Mouse (Mus musculus): ENCODE results near the gene Lefty2. TPM values are rescaled to one million over a fixed set of nuclear protein-coding genes. Genes with fewer than 3 reads are reported as not detected.

Gene Lefty2
- total RNA-seq, 2 experiments from 2014 or later: not detected

DNA sequence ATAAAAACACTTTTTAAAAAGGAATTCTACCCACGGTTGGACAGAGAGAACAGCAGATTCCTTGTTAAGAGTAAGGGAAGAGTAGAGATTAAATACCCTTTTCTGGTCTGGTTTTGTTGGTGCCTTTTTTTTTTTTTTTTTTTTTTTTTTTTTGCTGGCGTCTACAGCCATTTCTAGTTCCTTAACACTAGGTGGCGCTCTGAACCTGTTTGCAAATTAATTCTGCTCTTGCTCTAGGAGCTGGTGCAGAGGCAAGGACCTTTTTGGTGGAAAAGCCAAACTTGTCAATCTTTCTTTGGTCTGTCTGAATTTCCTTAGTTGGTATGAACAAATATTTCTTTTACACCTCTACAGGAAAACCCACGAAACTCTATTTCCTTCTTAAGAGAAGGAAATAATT is 8.2 kb downstream of the Lefty2 start:
- DNase-seq: no peak

DNA sequence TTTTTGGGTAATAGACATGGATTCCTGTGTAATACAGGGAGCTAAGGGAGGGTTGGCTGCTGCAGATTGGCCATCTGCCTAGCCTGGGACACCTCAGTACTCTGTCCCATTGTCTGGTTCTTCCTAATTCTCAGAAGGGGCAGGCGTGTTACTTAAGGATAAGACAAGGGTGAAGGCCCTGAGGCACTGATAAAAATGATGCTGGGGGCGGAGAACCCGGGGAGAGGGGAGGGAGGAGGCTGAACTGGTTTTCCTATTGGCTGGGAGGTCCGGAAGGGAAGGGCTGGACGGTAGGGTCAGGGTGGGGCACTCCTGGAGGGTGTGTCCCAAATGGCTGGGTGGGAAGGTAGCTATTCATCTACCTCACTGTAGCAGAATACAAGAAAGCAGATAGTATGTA is 10.0 kb downstream of the Lefty2 start:
- no peak for DNase-seq

DNA sequence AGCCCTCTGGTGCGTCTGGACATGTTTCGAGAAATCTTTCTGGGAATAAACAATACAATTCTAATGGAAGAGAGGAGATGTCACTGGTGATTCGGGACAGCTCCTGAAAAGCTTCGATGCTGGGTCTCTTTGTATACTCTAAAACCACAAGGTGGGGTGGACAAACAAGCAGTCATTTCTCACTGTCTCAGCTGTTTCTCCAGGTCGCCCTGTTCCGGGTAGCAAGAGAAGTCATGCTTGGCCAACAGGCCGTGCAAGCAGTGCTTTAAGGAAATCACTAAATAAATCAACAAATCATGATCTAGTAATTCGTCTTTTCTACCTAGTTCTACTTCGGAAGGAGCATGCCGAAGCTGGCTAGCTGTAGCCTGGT is 10.7 kb downstream of the Lefty2 start:
- no peak for DNase-seq

DNA sequence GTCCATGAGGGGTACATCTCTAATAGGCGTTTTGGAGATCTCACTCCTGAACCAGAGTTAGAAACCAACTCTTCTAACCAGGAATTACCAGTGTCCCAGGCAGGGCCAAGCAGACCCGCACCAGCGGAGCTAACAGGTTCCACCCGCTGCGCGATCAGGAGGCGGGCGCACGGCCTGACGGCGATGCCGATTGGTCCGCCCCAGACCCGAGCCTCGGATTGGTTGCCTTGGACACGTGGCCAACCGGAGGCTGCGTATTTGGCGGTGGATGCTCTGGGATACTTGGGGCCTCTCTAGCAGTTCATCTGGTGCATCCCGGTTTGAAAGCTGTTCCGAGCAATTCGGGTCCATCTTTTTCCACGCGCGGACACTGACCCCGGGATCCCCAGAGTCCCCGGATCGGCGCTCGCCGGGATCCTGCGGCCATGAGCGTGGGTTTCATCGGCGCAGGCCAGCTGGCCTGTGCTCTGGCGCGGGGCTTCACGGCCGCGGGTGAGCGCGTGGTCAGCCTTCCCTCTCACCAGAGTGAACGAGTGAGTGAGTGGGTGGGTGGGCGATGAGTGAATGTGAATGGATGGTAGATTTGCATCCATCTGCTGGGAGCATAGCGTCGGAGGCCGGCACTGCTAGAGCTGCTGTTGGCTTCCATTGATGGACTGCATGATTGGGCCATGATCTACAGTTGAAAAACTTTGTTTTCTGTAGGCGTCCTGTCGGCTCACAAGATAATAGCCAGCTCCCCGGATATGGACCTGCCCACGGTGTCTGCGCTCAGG is 11.3 kb downstream of the Lefty2 start, which contains the start of gene Pycr2:
Gene Pycr2 (plus strand): TSS at position 255 of the 776 bp plus-strand sequence.
- peak; percentile 92 for DNase-seq

DNA sequence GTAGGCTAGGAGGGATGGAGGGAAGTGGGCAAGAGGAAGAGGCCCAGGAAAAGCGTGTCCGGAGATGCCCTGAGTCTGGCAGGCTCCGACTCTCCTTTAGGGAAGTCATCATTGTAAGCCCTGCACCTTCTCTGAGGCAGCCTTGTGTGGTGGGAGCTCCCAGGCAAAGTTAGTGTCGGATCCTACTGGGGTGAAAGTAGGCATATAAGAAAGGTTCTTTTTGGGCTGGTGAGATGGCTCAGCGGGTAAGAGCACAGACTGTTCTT is 11.8 kb downstream of the Lefty2 start:
- no peak for DNase-seq

DNA sequence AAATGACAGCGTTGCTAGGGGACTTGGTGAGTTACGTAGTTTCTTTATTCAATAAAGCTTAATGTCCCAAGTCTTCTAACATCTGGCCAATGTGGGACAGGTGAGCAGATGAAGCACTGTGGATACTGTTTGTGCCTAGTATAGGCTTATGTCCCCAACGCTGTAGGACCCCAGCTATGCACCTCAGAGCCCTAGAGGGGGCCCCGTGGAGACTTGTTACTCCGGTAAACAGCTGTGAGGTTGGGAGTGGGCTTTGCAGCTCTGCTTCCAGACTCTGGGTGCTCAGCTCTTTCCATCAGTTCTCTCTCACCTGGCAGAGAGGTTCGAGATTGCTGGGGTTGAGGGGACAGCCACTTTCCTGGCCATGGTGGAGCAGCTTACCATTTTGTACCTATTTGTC is 12.4 kb downstream of the Lefty2 start:
- DNase-seq: no peak

DNA sequence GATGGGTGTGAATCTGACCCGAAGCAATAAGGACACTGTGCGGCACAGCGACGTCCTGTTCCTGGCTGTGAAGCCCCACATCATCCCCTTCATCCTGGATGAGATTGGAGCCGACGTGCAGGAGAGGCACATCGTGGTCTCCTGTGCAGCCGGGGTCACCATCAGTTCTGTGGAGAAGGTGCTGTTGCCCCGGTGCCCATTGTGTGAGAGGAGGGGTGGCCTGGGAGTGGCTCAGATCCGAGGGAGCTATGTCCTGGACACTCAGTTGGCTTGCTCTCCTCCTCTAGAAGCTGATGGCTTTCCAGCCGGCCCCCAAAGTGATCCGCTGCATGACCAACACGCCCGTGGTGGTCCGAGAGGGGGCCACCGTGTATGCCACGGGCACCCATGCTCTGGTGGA is 13.0 kb downstream of the Lefty2 start:
- no peak for DNase-seq

DNA sequence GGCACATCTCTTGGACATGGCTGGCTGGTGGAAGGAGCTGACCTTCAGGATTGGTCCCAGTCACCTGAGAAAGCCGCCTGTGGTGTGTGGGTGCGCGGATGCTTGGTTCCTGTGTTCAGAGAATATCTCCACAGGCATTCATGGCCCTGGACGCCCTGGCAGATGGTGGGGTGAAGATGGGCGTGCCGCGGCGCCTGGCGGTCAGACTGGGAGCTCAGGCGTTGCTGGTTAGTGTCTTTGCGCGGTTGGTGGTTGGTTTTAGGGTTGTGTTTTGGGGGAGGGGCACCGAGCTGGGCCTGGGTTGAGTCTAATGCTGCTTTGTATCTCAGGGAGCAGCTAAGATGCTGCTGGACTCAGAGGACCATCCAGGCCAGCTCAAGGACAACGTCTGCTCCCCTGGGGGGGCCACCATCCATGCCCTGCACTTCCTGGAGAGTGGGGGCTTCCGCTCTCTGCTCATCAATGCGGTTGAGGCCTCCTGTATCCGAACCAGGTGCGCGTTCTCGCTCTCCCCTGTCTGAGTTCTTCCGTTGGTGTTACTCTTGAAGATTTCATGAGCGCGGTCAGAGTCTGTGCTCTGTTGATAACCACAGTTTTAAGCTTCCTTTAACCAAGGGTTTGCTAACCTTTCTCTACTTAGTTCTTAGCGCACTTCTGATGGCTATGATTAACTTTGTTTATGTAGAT is 13.7 kb downstream of the Lefty2 start:
- no peak for DNase-seq

DNA sequence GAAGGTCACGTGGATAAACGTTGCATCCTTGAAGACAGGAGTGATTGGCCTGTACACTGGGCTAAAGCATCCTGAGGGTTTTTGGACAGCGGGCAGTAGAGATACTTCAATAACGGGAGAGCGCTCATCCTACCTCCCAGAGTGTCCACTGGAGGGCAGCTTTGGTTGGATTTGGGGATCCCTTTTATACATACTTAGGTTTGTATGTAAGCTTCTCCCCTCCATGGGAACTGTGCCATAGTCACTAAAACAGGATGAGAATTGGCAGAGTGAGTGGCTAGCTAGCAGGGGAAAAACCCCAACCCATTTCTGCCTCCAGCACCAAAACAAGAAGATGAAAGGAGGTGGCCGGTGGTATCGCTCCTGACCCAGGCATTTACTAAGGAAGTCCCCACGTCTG is 18.2 kb downstream of the Lefty2 start:
- no peak for DNase-seq

DNA sequence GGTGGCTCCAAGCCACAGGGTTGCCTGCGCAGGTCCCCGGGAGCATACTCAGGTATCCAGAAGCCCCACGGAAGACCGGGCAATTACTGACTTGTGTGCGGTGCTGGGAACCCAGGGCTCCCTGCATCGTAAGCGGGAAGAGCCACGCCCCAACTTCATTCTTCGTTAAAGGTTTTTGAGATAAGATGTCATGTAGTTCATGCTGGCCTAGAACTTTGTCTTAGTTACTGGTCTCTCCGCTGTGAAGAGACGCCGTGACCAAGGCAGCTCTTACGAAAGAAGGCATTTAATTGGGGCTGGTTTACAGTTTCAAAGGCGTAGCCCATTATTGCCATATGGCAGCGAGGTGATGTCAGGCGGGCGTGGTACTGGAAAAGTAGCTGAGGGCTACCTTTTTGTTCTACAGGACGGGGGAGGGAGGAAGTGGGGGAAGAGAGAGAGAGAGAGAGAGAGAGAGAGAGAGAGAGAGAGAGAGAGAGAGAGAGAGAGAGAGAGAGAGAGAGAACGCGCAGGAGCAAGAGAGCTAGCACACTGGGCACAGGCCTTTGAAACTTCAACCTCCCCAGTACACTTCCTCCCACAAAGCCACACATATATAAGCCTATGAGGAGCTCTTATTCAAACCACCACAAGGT is 18.9 kb downstream of the Lefty2 start:
- no peak for DNase-seq

DNA sequence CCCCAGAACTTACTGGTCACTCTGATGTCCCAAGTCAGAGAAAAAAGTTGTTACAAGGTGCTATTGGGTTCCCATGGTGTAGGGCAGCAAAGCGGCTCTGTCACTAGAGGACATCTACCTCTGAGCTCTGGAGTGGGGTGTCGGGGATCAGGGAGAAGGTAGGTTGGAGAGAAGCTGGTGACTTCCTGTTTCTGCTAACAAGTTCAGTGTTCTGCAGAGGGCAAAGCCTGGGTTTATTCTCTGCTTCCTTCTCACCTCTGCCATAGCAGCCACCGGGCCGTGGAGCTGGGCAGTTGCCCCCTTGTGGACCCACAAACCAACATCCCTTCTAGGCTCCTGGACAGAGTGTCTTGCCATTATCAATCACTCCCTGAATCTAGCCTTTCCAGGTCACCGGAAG is 19.9 kb downstream of the Lefty2 start:
- DNase-seq: no peak

DNA sequence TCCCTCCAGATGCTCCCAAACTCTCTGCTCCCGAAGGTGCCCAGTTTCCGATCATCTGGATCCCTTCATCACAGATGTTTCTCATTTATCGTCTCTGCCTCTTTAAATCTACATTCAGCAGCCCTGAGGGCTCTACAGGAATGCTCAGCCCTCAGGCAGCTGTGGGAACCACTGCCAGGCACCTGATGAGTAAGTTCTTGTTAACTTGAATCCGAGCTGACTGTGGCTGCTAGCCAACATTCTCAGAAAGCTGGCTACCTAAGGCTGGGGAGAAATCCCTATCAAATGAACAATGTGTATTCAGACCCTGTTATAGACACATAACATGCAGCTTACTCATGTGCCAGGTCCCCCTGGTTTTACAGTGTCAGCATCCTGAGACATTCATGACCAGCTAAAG is 20.9 kb downstream of the Lefty2 start:
- DNase-seq: no peak

DNA sequence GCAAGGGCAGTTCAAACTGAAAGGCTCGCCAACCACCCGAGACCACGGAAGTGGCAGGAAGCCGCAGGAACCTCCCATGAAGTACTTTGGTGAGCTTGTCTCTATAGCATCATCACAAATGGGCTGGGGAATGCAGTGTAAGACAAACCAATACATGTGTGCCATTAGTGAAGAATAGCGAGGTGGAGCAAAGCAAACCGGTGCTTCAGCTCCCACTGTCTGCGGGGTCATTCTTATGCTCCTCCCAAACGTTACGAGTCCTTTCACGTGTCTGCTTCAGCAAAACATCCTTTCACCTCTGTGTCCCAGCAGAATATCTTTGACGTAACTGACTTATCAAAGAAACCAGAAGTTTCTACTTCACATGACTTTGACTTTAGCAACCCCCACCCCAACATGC is 23.5 kb downstream of the Lefty2 start:
- DNase-seq: no peak

DNA sequence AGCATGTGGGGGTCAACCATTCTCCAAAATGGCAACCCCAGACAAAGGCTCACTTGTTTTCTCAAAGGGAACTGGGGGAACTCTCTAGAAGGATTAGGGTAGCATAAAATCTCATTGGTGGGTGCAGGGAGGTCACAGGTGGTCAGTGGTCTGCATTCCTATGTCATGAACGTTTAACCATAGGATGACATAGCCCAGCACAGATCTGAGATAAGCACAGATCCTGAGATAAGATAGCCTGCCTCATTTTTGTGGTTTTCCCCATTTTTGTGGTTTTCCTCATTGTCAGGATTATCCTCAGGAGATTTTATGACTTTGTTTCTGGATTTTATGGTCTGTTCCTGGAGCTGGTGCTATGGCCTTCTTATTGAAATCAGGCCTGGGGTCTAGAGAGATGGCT is 24.1 kb downstream of the Lefty2 start:
- no peak for DNase-seq

DNA sequence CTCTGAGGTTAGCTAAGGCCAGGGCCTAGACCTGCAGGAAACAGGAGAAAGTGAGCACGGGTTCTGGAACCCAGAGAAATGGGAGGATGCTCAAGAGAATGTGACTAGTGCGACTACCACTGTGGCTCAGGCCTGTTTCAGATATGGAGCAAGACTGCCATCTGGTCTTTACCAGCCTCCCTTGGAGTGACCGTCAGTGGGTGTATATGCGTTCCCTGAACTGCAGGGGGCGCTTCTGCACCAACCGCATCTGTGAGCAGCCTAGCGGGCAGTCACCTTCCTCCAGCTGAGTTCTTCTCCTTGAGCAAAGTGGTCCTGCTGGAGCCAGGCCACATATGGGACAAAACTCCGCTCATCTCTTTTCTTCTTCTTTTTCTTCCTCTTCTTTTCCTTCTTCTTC is 26.8 kb downstream of the Lefty2 start:
- no peak for DNase-seq

DNA sequence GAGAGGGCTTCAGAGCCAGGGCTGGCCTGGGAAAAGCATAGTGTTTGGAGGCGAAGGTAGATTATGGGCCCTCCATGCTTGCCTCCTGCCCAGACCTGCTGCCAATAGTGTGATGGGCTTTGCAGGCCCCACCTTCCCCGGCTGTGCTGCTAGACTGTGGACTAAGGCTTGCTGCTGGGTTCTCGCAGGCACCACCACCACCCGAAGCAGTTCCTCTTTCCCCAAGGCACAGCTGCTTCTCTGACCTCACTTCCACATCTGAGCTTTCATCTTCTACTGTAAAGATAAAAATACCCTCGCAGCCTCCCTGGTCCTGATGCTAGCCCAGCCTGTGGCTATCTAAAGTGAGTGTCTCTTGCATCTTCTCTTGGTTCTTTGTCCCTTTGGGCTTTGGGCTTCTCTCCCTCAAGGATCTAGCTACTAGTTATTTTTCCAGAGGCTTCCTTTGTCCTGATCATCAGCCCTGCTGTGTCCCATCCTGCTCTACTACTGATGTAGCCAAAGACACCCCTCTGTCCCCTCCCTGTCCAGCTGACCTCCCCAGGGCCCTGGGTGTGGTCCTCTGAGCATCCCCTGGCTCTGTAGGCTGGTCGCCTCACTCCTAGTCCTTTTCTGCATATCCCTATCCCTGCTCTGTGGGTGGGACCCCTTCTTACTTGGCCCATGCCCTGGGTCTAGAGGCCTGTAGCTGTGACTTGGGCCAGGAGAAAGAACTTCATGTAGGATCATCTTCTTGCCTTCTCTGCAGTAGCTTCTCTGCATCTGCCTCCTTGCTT is 29.6 kb downstream of the Lefty2 start:
- no peak for DNase-seq

DNA sequence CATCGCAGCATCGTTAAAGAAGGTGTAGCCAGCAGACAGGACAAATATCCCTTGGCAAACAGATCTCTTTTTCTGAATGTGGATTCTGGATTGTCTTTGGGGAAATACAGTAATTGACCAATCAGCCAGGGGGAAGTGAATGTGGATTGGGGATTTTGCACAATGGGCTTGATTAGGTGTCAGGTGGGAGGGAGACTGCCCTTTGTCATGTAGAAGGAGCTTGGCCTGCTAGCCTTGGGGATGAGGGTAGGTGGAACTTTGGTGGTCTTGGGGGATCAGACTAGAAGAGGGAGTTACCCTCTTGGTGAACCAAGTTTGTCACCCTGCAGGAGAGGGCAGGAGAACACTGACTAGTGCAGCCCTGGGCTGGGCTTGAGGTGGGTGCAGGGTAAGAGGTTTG is 31.8 kb downstream of the Lefty2 start:
- no peak for DNase-seq

DNA sequence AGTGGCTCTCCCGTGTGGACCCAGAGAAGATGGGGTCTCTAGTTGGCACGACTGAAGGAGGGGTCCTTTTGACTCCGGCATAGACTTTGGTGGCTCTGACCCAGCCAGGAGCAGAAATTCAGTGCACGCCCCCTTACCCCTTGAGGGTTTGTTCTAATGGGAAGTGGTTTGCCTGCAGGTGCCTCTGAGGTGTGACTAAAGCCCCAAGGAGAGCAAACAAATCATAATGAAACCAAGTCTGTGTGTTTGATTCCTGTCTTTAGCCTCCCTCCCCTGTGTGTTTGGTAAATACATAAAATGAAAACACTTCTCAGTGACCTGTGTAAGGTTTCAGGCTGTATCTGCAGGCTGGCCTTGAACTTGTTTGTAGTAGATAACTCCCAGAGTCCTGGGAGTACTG is 33.4 kb downstream of the Lefty2 start:
- DNase-seq: no peak

DNA sequence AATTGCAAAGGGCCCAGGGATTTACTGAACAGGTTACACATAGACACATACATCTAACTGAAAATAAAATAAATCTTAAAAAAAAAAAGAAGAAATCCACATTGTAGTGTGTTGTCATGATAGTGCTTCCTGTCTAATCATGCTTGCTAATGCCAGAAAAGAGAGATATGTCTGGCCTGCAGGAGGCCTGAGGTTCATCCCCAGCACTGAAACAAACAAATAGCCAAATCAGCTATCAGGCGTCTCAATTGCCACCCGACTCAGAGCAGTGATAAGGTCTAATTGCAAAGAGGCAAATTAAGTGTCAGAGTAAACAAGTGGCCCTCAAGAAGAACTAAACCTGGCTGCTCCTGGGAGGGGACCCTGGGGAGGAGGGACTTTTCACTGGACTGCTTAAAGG is 36.7 kb downstream of the Lefty2 start:
- DNase-seq: no peak

DNA sequence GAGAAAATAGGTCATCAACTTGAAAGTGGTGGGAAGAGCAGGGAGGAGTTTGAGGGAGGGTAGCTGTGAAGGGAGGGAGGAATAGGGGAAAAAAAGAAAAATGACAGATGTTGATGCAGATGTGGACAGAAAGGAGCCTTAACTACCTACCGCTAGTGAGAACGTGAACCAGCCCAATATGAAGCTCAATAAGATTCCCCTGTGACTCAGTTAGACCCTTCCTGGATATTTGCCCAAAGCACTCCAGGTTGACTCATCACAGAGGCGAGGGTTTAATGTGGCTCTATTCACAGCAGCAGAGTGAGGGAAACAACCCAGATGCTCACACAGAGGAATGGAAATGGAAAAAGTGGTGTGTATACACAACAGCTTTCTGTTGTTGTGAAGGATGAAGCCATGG is 38.2 kb downstream of the Lefty2 start:
- no peak for DNase-seq

DNA sequence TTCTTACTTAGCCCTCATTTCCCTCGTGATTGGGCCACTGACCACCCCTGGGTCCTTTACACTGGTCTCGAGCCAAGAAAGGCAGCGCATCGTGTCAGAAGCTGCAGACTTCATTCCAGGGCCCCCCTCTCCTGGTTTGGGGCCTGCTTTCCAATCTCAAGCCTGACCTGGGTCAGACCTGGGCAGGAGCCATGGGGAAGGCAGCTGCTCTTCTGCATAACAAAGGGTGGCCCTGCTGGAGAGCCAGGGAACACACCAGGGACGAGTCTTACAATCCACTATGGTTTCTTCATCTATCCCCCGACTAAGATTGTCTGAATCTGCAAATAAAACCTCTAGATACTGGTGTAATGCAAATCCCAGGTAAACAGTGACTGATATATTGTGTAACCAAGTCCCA is 40.8 kb downstream of the Lefty2 start:
- no peak for DNase-seq

DNA sequence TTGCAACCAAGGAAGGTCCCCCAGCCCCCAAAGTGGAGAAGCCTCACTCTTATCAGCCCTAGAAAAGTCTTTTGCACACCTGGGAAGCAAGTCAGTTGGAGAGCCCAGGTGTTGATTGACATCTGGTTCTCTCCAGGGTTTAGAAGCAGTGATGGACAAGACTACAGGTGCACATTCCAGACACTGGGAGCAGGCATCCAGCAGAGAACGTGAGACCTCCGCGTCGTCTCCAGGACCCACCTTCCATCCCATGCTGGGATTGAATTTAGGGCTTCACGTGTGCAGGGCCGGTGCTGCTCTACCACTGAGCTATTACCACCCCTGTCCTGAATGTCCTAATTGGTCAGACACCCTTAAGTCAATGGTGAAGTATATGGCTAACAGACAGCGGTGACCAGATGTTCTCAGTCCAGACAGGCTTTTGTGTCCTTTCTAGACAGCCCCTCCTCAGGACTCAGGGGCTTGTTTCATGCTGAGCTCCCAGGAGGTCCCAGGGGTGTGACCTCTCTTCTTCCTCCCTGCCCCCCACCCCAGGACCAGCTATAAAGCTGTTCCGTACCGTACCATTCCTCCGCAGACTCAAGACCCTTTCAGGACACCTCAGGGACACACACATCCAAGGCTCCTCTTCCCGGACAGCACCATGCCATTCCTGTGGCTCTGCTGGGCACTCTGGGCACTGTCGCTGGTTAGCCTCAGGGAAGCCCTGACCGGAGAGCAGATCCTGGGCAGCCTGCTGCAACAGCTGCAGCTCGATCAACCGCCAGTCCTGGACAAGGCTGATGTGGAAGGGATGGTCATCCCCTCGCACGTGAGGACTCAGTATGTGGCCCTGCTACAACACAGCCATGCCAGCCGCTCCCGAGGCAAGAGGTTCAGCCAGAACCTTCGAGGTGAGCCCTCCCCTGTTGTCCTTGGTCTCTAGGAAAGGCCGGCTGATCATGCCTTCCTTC is 41.8 kb downstream of the Lefty2 start, which contains the start of gene Lefty1:
Gene Lefty1 (plus strand): TSS at position 556 of the 953 bp plus-strand sequence.
- DNase-seq: no peak
